Mouse (Mus musculus) heart, adult 2 months (tissue): ENCODE measurements around the gene Tbc1d14.

Experiments used
- CTCF ChIP-seq: fragments of 200-600 bp; IDR thresholded peaks from 2 replicates; pipeline ENCODE4 v1.8.1; 2022; ENCODE audit warnings: antibody characterized with exemption, mild to moderate bottlenecking, moderate library complexity
- EP300 ChIP-seq: fragments of 200-500 bp; IDR thresholded peaks from 2 replicates; pipeline ENCODE4 v1.6.1; 2011; ENCODE audit warnings: low read depth, low read length, control low read depth; ENCODE audit not compliant: insufficient read depth
- POLR2A ChIP-seq: fragments of 200-500 bp; IDR thresholded peaks from 2 replicates; pipeline ENCODE4 v1.6.1; 2011; ENCODE audit warnings: mild to moderate bottlenecking, low read depth, low read length, control low read depth; ENCODE audit not compliant: insufficient read depth

DNA sequence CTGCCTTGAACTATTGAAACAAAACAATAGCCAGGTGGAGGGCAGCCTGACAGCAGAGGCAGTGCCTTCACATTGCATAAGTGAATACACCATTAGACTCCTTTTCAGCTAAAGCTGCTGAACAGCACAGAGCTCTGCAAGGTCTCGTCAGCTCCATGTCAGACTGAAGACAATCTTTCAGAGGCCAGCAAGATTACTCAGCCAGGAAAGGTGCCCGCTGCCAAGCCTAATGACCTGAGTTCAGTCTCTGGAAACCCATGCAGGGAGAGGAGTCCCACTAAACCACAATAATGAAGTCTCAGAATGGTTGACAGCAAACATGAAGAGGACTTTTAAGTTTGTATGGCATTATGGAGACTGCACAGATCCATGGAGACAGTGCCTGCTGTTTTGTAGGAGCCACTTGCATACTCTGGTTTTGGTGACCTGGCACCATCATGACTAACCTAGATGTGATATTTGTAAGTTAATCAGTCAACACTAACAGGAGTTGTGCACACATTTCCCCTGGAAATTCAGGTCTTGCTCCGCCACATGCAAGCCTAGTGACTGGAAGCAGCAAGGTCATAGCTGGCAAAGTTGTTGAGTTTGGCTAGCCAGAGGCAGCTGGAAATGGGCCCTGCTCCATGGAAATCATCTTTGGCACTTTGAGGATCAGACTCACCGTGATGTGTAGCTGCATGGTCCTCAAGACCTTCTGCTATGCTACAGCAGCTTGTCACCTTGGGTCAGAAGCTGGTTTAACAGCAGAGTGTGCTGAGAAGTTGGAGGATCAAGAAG lies 120.0 kb downstream of the Tbc1d14 start:
- TF ChIP-seq CTCF (no peak), POLR2A (no peak), EP300 (no peak)
